Mouse (Mus musculus) neural tube, embryonic 12.5 days (tissue): ENCODE measurements at regions not wholly inside any gene's neighbourhood (a gene's known extent, or its start where the extent isn't known, plus 50 kb on each side); places are given as distances from the start of the nearest gene placed in this dataset.

Source experiments
- ATAC-seq: fragments of 200-750 bp; cut with Nextera tagmentation; 2 replicates; pipeline ENCODE4 v1.8.0; 2017; ENCODE audit warnings: low read depth, mild to moderate bottlenecking, moderate TSS enrichment, moderate library complexity; ENCODE audit not compliant: low FRiP score
- H3K27ac ChIP-seq: fragments of 300-500 bp; sonication (generic); 2 replicates; pipeline ENCODE4 v1.5.1; 2016
- H3K27me3 ChIP-seq: fragments of 300-500 bp; sonication (generic); replicated peaks from 2 replicates; pipeline ENCODE4 v1.6.1; 2016; ENCODE audit warnings: mild to moderate bottlenecking
- H3K36me3 ChIP-seq: fragments of 300-500 bp; sonication (generic); 2 replicates; pipeline ENCODE4 v1.6.1; 2016; ENCODE audit warnings: mild to moderate bottlenecking
- H3K4me1 ChIP-seq: fragments of 300-500 bp; sonication (generic); 2 replicates; pipeline ENCODE4 v1.6.1; 2016
- H3K4me2 ChIP-seq: fragments of 300-500 bp; sonication (generic); replicated peaks from 2 replicates; pipeline ENCODE4 v1.6.1; 2016; ENCODE audit warnings: mild to moderate bottlenecking
- H3K4me3 ChIP-seq: fragments of 300-500 bp; sonication (generic); 2 replicates; pipeline ENCODE4 v1.5.1; 2016
- H3K9ac ChIP-seq: fragments of 300-500 bp; sonication (generic); 2 replicates; pipeline ENCODE4 v1.6.1; 2016; ENCODE audit warnings: mild to moderate bottlenecking
- H3K9me3 ChIP-seq: fragments of 300-500 bp; sonication (generic); 2 replicates; pipeline ENCODE4 v1.6.1; 2016; ENCODE audit warnings: mild to moderate bottlenecking
- WGBS: fragments of 180-500 bp; shearing (Covaris S2); methylation state at CpG from one replicate; pipeline ENCODE4 v1.1.7; 2016; 5-methylcytosine and 5-hydroxymethylcytosine counted together

DNA sequence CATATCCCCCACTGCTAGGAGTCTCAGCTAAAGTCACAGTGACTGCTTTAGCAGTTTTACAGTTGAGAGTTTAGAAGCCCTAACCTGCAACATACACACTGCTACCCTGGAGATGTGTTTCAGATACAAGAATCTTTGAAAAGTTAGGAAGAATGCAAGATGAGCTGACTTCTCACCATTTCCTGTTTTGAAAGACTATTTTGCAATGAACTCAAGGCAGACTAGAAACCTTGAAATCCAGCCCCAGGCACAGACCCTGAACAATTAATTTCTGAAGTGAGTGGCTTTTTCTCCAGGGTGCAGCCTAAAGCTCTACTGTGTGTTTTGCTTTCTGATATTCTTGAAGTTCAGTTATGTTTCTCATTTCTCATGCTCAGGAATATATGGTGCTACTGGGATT is 440.6 kb downstream of the Nebl start:
- no peaks in the 10 kb centered on the region for H3K27me3 ChIP-seq
- no peaks in the 10 kb centered on the region for H3K4me1 ChIP-seq
- no peak overlapping the region for H3K27ac ChIP-seq
- H3K4me3 ChIP-seq = no peak overlapping the region
- no peak overlapping the region for H3K4me2 ChIP-seq
- no peaks in the 10 kb centered on the region for H3K9me3 ChIP-seq
- ATAC-seq = no peak
- no peaks in the 10 kb centered on the region for H3K36me3 ChIP-seq
- H3K9ac ChIP-seq = no peak overlapping the region

DNA sequence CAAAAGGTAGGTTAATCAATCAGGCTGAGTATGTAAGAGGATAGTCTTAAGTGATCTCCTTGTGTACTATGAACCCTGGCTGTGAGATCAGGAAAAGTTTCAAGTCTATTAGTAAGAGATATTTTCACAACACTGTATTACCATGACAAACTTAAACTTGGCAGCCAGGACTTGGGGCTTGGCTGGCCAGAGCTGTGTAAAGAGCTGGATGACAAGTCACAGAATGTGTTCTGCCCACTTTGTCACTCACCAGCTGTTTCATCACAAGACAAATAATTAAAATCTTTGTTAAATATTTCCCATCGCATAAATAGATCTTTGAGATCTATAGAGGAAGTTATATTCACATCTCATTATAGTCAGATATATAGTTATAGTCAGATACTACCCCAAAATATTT is 443.7 kb downstream of the Nebl start:
- Histone ChIP-seq H3K4me1 (no peaks in the 10 kb centered on the region), H3K9ac (no peak overlapping the region), H3K4me3 (no peak overlapping the region), H3K27ac (no peak overlapping the region), H3K4me2 (no peak overlapping the region), H3K36me3 (no peaks in the 10 kb centered on the region), H3K27me3 (no peaks in the 10 kb centered on the region), H3K9me3 (no peaks in the 10 kb centered on the region)
- 81% methylated on average over 1 of the region's 1 CpGs for WGBS
- ATAC-seq = no peak

DNA sequence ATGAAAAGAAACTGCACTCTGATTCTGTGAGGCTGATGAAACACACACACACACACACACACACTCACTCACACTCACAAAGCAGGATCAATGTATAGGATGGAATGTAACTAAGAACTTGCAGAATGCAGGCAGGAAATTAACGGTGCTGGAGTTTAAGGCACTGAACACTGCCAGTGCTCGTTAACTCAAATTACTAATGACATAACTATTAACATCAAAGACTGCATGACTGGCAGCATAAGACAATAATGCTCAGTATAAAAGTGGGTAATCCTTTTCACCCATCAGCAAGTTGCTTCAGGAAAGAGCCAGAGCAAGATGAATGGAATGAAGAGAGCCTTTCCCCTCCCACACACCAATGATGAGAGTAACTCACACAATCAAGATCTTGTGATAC is 481.3 kb downstream of the Nebl start:
- Histone ChIP-seq H3K9me3 (no peaks in the 10 kb centered on the region), H3K4me1 (no peaks in the 10 kb centered on the region), H3K27me3 (no peaks in the 10 kb centered on the region), H3K4me2 (no peak overlapping the region), H3K27ac (no peak overlapping the region), H3K9ac (no peak overlapping the region), H3K4me3 (no peak overlapping the region), H3K36me3 (no peaks in the 10 kb centered on the region)
- ATAC-seq = no peak
- 80% methylated on average over 2 of the region's 2 CpGs for WGBS

DNA sequence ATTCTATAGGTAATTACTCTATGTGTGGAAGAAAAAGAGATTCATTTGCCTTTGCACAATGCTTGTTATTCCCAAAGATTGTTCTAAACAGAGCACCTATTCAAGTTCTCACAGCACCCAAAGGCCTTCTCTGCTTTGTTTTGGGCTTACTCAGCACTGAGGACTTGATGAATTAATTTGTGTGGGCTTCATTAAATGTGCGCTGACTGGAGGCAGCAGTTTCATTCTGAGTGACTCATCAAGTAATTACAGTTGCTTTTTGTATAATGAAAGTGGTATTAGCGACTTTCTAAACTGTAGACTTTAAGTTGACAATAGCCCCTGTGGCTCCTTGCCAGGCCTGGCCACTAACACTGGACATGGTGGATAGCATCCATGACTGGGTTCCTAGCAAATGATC is 485.4 kb downstream of the Nebl start:
- WGBS = 81% methylated on average over 2 of the region's 2 CpGs
- Histone ChIP-seq H3K9me3 (no peaks in the 10 kb centered on the region), H3K27me3 (no peaks in the 10 kb centered on the region), H3K4me1 (no peaks in the 10 kb centered on the region), H3K27ac (no peak overlapping the region), H3K36me3 (no peaks in the 10 kb centered on the region), H3K9ac (no peak overlapping the region), H3K4me3 (no peak overlapping the region), H3K4me2 (no peak overlapping the region)
- ATAC-seq = no peak

DNA sequence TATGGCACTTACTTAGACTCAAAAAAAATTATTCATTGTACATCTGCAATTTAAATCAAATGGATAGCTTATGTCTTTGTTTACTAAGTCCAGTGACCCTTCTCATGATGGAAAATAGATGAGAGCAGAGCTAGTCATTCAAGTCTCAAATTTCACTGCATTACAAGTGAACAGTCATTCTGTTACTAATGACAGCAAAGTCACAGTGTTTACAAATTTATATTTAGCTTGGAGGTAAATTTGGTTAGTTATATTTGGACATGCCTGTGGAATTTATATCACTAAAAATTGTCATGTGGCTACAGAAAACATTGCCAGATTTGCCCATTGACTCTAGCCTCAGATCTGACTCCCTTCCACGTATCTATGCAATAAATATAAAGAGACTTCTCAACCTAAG is 515.7 kb downstream of the Nebl start:
- WGBS = 69% methylated on average over 1 of the region's 1 CpGs
- Histone ChIP-seq H3K4me2 (no peak overlapping the region), H3K9me3 (no peaks in the 10 kb centered on the region), H3K4me3 (no peak overlapping the region), H3K4me1 (no peaks in the 10 kb centered on the region), H3K27ac (no peak overlapping the region), H3K36me3 (no peaks in the 10 kb centered on the region), H3K27me3 (no peaks in the 10 kb centered on the region), H3K9ac (no peak overlapping the region)
- no peak for ATAC-seq

DNA sequence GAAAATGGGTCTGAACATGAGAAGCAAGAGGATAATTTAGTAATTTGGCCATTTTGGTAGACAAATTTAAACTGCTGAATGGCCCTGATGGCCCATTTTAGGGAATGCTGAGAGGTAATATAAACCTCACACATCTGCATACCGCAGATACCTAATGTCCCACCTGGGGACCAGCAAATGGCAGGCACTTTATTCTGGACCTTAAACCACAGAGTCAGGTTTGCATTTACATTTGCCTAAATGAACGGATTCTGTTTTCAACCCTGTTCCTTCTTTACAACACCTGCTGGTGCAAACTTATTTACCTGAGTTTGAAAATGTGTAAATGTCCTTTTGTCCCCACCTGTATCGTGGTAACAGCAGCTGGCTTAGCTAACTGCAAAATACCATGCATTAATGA is 516.4 kb downstream of the Nebl start:
- H3K9me3 ChIP-seq = no peaks in the 10 kb centered on the region
- H3K4me1 ChIP-seq = no peaks in the 10 kb centered on the region
- H3K27ac ChIP-seq = no peak overlapping the region
- 75% methylated on average over 3 of the region's 3 CpGs for WGBS
- H3K4me2 ChIP-seq = no peak overlapping the region
- no peaks in the 10 kb centered on the region for H3K36me3 ChIP-seq
- H3K9ac ChIP-seq = no peak overlapping the region
- ATAC-seq = no peak
- H3K27me3 ChIP-seq = no peaks in the 10 kb centered on the region
- H3K4me3 ChIP-seq = no peak overlapping the region

DNA sequence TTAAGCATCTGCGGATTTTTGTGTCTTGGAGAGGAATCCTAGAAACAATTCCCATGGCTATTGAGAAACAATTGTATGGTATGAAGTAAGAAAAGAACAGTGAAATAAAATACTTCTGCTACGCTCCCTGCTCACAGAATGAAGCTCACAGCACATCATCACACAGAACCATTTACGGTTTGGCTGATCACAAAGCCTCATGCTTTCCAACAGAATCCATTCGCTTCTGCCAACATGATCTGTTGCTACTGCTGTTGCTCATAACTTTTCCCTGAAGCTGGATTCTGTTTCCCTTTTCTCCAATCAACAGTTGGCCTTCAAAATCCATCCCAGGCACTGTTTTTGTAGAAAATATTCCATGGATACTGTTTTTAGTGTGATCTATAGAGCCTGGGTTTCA is 518.7 kb downstream of the Nebl start:
- no peaks in the 10 kb centered on the region for H3K9me3 ChIP-seq
- no peak overlapping the region for H3K27ac ChIP-seq
- 92% methylated on average over 4 of the region's 4 CpGs for WGBS
- no peak overlapping the region for H3K4me3 ChIP-seq
- H3K4me2 ChIP-seq = no peak overlapping the region
- ATAC-seq = no peak
- H3K9ac ChIP-seq = no peak overlapping the region
- H3K4me1 ChIP-seq = no peaks in the 10 kb centered on the region
- H3K27me3 ChIP-seq = no peaks in the 10 kb centered on the region
- H3K36me3 ChIP-seq = no peaks in the 10 kb centered on the region

DNA sequence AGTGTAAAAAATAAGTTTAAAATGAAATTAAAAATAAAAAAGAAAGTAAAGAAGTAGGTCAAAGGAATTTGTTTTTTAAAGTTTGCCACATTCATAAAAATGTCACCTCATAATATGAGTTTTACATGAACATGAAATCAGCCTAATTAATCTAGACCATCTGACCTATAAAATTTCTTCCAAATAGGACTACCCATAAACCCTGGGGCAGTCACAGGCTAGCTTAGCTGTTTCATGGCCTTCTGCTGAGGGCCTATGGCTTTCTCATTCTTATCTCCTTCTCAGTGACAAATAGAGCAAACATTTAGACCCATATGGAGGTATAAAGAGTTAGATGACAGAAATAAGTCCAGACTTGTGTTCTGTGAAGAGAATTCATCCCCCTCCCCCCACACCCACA is 520.2 kb downstream of the Nebl start:
- Histone ChIP-seq H3K4me3 (no peak overlapping the region), H3K4me2 (no peak overlapping the region), H3K9ac (no peak overlapping the region), H3K27me3 (no peaks in the 10 kb centered on the region), H3K27ac (no peak overlapping the region), H3K36me3 (no peaks in the 10 kb centered on the region), H3K4me1 (no peaks in the 10 kb centered on the region), H3K9me3 (no peaks in the 10 kb centered on the region)
- ATAC-seq = no peak

DNA sequence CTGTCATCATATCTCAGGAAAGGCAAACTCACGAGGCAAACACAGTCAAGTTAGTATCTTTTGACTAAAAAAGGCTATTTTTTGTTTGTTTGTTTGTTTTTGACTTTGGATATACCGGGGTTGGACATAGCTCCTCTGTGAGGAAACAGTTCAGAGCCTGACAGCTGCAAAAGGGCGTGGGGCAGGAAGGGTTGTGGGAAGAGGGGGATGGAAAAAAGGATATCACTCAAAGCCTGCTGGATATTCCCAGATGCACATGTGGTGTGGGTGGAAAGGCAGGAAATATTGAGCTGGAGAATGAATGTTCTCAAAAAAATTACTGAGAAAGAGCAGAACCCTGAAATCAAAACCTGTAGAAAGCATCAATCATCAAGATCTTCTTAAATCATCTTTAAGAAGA is 537.7 kb downstream of the Nebl start:
- no peaks in the 10 kb centered on the region for H3K27me3 ChIP-seq
- H3K4me2 ChIP-seq = no peak overlapping the region
- no peaks in the 10 kb centered on the region for H3K4me1 ChIP-seq
- H3K36me3 ChIP-seq = no peaks in the 10 kb centered on the region
- 64% methylated on average over 3 of the region's 3 CpGs for WGBS
- no peak overlapping the region for H3K9ac ChIP-seq
- no peak overlapping the region for H3K4me3 ChIP-seq
- H3K9me3 ChIP-seq = no peaks in the 10 kb centered on the region
- H3K27ac ChIP-seq = no peak overlapping the region
- no peak for ATAC-seq

DNA sequence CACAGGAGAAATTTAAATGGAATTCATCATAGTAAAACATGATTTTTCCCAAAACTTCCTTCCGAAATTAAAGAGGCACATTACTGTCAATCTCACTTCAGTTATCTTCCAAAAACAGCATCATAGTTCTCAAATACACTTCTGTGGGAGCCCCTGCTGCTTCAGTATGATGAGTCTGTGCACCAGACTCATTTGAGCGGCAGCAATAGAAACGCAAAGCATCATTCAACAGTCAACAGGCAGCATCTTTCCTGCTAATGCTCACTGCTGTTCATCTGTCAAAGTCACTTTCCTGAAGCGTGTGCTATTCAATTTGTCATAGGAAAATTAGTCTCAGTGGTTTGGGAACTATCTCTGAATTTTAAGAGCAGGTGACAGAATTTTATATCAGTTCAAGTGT is 542.1 kb downstream of the Nebl start:
- no peaks in the 10 kb centered on the region for H3K9me3 ChIP-seq
- H3K4me1 ChIP-seq = no peaks in the 10 kb centered on the region
- 86% methylated on average over 4 of the region's 4 CpGs for WGBS
- no peak for ATAC-seq
- no peak overlapping the region for H3K27ac ChIP-seq
- H3K36me3 ChIP-seq = no peaks in the 10 kb centered on the region
- no peak overlapping the region for H3K9ac ChIP-seq
- no peak overlapping the region for H3K4me2 ChIP-seq
- no peaks in the 10 kb centered on the region for H3K27me3 ChIP-seq
- no peak overlapping the region for H3K4me3 ChIP-seq

DNA sequence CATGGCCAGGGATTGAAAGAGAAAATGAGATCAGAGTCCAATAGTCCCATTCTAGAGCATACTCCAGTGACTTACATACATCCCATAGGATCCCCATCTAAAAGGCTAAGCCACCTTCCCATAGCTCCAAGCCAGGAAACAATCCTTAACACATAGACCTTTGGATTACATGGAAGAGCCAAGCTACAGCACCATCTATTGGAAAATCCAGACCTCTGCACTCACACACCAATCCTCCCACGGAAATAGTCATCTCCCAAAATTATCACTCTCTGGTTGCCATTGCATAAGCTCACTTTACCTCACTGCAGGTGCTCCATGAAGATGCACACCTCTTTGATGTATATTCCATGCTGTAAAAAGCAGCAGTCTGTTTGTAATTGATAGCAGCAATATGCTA is 543.4 kb downstream of the Nebl start:
- Histone ChIP-seq H3K27ac (no peak overlapping the region), H3K4me2 (no peak overlapping the region), H3K36me3 (no peaks in the 10 kb centered on the region), H3K4me3 (no peak overlapping the region), H3K4me1 (no peaks in the 10 kb centered on the region), H3K9me3 (no peaks in the 10 kb centered on the region), H3K9ac (no peak overlapping the region), H3K27me3 (no peaks in the 10 kb centered on the region)
- 63% methylated on average over 1 of the region's 1 CpGs for WGBS
- no peak for ATAC-seq

DNA sequence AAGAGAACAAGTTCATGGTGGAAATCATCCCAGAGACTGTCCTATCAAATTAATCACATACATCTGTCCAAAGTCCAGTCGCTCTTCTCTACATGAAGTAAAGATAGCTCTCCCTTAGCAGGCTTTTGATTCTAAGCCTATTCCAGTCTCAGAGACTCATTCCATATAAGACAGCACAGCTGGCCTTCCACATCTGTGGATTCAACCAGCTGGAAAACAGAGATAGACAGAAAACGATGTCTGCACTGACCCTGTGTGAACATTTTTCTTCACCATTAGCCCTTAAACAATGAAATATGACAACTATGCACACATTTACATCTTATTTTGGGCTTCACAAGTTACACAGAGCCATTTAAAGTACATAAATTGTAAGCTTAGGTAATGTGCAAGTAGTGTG is 547.6 kb downstream of the Nebl start:
- WGBS = 83% methylated on average over 2 of the region's 2 CpGs
- no peak for ATAC-seq

DNA sequence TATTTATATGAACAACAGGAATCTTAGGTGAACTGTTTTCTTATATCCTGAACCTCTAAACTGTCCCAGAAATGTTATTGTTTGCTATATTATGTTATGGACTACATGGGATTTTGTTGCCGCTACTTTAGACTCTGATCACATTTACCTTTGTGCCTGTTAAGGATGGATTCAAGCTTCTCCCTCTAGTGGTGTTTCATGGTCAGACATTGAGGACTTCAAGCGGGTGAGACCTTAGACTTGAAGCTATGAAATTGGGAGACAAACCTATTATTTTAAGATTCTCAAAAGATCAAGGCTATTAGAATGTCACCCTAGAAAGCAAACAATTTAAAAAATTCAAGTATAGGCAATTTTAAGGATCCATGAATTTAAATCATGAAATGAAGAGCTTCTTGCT is 549.7 kb downstream of the Nebl start:
- Histone ChIP-seq H3K9ac (no peak overlapping the region), H3K27ac (no peak overlapping the region), H3K9me3 (no peaks in the 10 kb centered on the region), H3K36me3 (no peaks in the 10 kb centered on the region), H3K4me2 (no peak overlapping the region), H3K27me3 (no peaks in the 10 kb centered on the region), H3K4me3 (no peak overlapping the region), H3K4me1 (no peaks in the 10 kb centered on the region)
- WGBS = 81% methylated on average over 2 of the region's 2 CpGs
- ATAC-seq = no peak

More for the DNA sequence above, 547.6 kb downstream of the Nebl start:
- H3K9ac ChIP-seq = no peak overlapping the region
- no peak overlapping the region for H3K4me2 ChIP-seq
- H3K4me1 ChIP-seq = no peaks in the 10 kb centered on the region
- no peaks in the 10 kb centered on the region for H3K36me3 ChIP-seq
- H3K27me3 ChIP-seq = no peaks in the 10 kb centered on the region
- no peak overlapping the region for H3K27ac ChIP-seq
- no peaks in the 10 kb centered on the region for H3K9me3 ChIP-seq
- H3K4me3 ChIP-seq = no peak overlapping the region

DNA sequence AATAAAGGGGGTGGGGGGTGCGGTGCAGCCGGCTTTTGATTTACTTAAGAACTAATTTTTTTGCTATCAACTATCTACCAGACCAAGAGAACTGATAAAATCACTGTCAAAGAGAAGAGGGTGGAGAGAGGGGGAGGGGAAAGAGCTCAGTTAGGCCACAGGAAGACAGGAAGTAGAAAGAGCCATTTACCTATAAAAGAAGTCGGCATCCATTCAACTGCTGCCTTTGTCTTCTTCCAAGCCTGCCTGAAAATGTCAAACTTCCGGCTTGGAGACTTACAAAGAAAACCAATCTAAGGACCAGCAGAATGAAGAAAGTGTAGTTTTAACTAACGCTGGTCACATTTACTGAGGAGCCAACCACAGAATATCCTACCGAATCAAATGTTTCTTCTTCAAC is 562.4 kb downstream of the Nebl start:
- Histone ChIP-seq H3K27ac (no peak overlapping the region), H3K9ac (no peak overlapping the region), H3K4me3 (no peak overlapping the region), H3K9me3 (no peaks in the 10 kb centered on the region), H3K36me3 (no peaks in the 10 kb centered on the region), H3K4me1 (no peaks in the 10 kb centered on the region), H3K4me2 (no peak overlapping the region), H3K27me3 (no peaks in the 10 kb centered on the region)
- no peak for ATAC-seq
- 88% methylated on average over 6 of the region's 6 CpGs for WGBS
